Mouse (Mus musculus): ENCODE results near the gene Coch. TPM values are rescaled to one million over a fixed set of nuclear protein-coding genes. Genes with fewer than 3 reads are reported as not detected.
"Not testable (repeated sequence)": the region's sequence is repeated elsewhere in the genome, so short reads cannot be mapped to it uniquely, and the experiment has no call there.

Coch gene
- total RNA-seq, 2 experiments from 2014 or later, result 31.4 to 42.6 TPM

GRCm38 (mm10) chr12:51633481-51633880 lies 40.3 kb downstream of the Coch start:
- intact Hi-C loops (cut with DNase I), result no loop called here
- DNase-seq (ENCODE audit: low spot score in 2 of 2), result no peak

- DNase-seq (ENCODE audit: low spot score in 2 of 2), result no peak
- intact Hi-C loops (cut with DNase I), result no loop called here
Measured at GRCm38 (mm10) chr12:51636260-51636659, 43.1 kb downstream of the Coch start.

GRCm38 (mm10) chr12:51636689-51637470 lies 43.7 kb downstream of the Coch start:
- intact Hi-C loops (cut with DNase I), result no loop called here

GRCm38 (mm10) chr12:51641871-51642270 lies 48.7 kb downstream of the Coch start:
- intact Hi-C loops (cut with DNase I), result no loop called here
- no peak for DNase-seq (ENCODE audit: low spot score in 2 of 2)

More at GRCm38 (mm10) chr12:51636689-51637470, 43.7 kb downstream of the Coch start:
- DNase-seq (ENCODE audit: low spot score in 2 of 2), result no peak

GRCm38 (mm10) chr12:51649401-51649800 lies 56.3 kb downstream of the Coch start:
- DNase-seq (ENCODE audit: low spot score in 2 of 2); intact Hi-C loops (cut with DNase I): not testable (repeated sequence)

Other genes with a start within 250 kb of the Coch start
- gene G2e3, start 245.3 kb upstream of the Coch start, total RNA-seq (2021), result 1 to 10 TPM; 8.7 to 9.0 TPM
- gene Scfd1, start 215.8 kb upstream of the Coch start, total RNA-seq (2021), result 10 to 100 TPM; 38.6 to 41.3 TPM
- gene Ap4s1, start 97.7 kb downstream of the Coch start, total RNA-seq (2021), result 10 to 100 TPM; 43.8 to 45.8 TPM
- gene Strn3, start 98.6 kb downstream of the Coch start, total RNA-seq (2021), result 10 to 100 TPM; 75.9 to 77.6 TPM
- gene Hectd1, start 236.2 kb downstream of the Coch start, total RNA-seq (2021), result 10 to 100 TPM; 83.8 to 88.8 TPM